Mouse (Mus musculus): ENCODE data around the gene Ripor2.

The Ripor2 gene

DNA sequence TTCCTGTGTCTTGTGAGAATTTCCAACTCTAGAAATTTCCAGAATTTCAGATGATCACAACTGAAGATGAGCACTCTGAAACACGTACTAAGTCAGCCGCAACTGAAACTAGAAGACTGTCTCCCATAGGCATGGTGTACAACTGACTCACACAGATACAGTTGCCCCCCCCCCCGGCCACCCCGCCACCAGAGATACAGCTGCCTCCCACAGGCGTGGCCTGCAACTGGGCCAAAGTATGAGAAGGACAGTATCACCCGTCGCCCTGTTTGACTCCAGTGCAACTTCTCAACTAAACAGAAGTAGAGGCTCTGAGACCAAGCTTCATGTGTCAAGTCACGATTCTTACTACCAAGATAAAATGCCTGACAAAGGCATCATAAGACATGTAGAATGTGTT is 1.2 kb upstream of the Ripor2 start:
- ATAC-seq (ENCODE audit: insufficient number of reproducible peaks, low FRiP score, low TSS enrichment), result no peak

DNA sequence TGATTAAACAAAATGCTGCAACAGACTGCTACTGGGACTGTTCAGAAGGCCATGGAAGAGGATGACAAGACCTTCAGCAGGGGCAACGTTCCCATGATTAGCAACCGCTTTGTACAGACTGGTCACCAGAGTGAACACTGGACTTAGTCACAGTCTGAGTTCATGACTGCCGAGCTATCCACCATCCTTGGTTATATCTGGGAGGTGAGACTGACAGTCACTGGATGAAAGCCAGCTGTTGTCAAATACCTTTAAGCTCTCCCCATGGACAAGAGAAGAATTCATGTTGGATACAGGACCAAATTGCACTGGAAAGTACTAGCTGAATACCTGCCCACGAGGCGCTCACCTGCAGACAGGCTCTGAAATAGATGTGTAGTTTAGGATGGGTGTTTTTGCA is 2.4 kb downstream of the Ripor2 start:
- ATAC-seq (ENCODE audit: insufficient number of reproducible peaks, low FRiP score, low TSS enrichment), result no peak

DNA sequence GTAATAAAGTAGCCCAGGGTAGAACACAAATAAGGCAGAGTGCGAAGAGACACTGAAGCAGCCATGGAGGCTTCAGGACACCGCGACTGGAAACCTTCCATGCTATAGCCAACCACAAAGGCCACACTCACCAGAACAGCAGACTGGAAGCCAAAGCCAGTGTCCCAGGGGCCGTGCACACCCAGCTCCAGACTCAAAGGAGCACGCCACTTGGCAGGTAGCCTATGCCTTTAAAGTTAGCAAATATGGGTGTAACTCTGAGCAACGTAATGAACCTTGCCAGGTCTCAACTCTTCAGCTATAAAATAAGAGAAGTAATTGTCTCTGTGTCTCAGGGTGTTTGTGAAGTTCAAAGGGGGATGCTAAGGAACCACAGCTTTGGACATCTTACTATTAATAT is 2.9 kb downstream of the Ripor2 start:
- no peak for ATAC-seq (ENCODE audit: insufficient number of reproducible peaks, low FRiP score, low TSS enrichment)

DNA sequence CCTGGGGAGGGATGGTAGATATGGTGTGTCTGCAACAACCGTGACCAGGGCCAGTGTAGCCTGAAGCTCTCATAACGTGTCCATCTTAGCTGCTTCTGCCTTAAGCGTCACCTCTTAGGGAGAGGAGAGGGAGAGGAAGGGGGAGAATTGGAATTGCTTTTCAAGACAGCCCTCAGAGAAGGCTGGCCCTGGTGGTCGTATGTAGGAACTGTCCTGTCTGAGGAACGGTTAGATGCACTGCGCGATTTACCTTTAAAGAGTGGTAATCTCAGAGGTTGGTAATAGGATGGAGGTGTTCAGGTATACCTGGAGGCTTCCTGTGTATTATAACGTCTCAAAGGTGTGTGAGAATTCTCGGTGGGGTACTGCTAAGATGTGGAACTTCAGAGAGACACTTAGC is 3.4 kb downstream of the Ripor2 start:
- ATAC-seq (ENCODE audit: insufficient number of reproducible peaks, low FRiP score, low TSS enrichment), result no peak

DNA sequence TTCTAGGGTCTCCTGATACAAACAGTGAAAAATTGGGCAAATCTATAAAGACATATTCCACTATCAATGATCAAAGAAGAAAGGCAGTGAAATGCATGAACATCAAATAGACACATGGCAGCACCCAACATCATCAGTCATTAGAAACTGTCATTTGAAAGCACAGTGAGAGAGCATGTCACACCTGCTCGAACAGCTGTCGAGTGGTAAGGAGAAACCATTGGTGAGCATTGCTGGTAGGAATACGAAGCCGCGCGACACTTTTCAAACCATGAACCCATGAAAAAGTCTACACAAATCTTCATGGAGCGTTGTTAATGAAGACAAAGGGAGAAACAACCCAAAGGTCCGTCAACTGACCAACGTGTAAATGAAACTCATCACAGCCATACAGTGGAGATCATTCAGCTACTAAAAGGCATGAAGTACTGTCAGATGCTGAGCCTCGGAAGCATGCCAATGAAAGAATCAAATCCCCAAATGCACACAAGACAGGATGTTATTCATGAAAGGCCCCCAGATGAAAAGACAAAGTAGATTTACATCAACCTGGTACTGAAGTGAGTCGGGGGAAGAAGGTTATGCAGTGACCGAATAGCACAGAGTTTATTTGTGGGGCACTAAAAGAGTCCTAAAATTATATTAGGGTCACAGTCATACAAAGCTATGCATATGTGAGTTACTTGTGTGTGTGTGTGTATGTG is 5.4 kb downstream of the Ripor2 start:
- ATAC-seq (ENCODE audit: insufficient number of reproducible peaks, low FRiP score, low TSS enrichment), result no peak

DNA sequence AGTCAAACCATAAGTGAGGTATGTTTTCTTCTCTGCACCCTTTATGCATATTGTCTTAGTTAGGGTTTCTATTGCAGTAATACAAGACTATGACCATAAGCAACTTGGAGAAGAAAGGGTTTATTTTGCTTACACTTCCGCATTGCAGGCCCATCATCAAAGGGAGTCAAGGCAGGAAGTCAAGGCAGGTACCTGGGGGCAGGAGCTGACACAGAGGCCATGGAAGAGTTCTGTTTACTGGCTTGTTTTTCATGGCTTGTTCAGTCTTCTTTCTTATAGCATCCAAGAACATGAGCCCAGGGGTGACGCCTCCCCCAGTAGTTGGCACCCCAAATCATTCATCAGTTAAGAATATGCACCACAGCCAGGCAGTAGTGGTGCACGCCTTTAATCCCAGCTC is 6.6 kb downstream of the Ripor2 start:
- no peak for ATAC-seq (ENCODE audit: insufficient number of reproducible peaks, low FRiP score, low TSS enrichment)

DNA sequence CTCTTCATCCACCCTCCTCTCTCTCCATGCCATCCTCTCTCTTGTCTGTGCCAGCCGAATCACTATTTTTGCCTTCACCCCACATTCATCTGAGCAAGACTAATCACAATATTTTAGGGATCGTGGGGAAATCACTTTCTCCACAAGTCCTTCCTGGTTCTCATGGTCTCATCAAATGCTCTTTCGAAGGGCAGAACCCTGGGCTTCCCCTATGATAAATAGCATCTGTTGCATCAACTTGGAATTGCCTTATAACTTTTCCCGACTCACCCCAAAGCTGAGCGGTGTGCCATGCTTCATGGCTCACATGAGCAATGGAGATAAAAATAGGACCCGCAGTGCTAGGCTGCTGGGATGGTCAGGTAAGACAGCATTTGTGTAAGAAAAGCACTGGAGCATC is 9.7 kb downstream of the Ripor2 start:
- ATAC-seq (ENCODE audit: insufficient number of reproducible peaks, low FRiP score, low TSS enrichment), result no peak

DNA sequence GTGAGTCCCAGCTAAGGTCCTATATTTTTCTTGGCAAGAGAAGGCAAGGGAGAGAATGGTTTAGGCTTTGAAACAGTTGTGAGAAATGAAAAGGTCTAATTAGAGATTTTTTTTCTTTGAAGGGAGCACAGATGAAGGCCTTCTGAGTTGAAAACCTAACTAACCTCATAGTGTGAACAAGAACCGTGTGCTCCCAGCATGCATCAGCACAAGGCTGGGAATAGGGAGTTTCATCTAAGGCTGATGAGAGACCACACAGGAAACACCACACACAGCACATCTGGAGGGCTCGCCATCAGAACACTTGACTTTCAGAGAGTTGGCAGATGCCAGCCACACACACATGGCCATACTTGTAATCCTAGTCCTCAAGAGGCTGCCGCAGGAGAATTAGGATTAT is 12.3 kb downstream of the Ripor2 start:
- ATAC-seq (ENCODE audit: insufficient number of reproducible peaks, low FRiP score, low TSS enrichment), result no peak

DNA sequence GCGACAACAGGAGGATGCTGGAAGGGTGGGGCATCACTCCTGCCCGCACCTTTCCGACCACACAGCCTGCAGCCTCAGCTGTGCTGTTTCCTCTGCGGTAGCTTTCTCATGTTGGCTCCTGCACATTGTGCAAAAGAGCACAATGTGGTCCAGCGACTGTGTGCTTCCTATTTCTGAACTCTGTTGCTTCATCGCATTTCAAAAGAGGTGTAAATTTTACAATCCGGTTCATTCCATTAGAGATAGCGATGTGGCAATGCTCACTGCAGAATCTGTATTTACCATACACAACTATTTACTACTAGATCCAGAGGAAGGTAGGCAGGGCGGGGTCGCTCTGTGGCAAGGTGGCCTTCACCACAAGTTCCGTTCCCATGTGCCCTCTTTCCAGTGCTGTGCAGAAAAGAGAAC is 17.6 kb downstream of the Ripor2 start:
- no peak for ATAC-seq (ENCODE audit: insufficient number of reproducible peaks, low FRiP score, low TSS enrichment)

DNA sequence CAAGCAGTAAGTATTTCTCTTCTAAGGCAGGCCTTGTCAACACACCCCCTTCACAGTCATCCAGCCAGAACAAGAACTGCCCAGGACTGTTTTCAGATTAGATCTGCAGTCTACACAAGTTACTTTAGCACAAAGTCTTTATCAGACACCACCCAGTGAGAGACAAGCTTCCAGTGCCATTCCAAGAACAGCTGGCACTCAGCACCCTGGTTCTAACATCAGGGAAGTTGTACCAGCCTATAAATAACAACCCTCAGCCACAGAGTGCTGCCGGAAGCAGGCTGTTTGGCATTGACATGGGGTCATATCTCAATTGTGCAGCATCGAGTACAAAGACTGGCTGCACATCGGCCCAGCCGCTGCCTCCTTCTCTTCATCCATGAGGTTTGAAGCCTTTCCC is 21.0 kb downstream of the Ripor2 start:
- no peak for ATAC-seq (ENCODE audit: insufficient number of reproducible peaks, low FRiP score, low TSS enrichment)

DNA sequence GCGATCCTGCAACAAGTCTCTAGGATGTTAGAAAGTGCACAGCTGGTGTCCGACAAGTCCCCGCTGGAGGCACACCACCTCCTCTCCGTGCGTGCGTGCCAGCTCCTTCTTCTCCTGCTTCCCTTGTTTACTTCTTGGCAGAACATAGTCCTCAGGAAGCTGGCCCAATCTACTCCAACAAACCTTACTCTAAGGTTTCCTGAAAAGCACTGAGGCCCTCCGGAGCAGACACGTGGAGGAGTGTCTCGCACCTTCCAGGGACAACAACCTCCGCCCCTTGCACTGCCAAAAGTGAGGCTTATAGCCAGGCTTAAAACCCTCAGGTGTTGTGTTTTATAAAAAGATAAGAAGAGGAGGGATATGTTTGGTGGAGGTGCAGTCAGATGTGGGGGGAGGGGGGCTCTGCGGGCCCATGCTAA is 21.6 kb downstream of the Ripor2 start:
- no peak for ATAC-seq (ENCODE audit: insufficient number of reproducible peaks, low FRiP score, low TSS enrichment)

DNA sequence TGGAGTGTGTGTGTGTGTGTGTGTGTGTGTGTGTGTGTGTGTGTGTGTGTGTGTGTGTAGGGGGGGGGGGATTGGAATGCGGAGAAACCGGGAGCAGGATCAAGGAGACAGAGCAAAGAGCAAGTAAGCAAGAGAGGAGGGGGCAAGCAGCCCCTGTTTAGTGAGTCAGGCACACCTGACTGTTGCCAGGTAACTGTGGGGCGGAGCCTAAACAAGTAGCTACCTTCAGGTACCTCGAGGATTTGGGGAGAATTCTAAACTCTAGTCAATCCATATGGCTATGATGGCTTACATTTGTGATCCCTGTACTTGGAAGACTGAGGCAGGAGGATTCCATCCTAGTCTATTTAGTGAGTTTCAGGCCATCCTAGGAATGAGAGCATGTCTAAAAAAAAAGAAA is 22.1 kb downstream of the Ripor2 start:
- no peak for ATAC-seq (ENCODE audit: insufficient number of reproducible peaks, low FRiP score, low TSS enrichment)

DNA sequence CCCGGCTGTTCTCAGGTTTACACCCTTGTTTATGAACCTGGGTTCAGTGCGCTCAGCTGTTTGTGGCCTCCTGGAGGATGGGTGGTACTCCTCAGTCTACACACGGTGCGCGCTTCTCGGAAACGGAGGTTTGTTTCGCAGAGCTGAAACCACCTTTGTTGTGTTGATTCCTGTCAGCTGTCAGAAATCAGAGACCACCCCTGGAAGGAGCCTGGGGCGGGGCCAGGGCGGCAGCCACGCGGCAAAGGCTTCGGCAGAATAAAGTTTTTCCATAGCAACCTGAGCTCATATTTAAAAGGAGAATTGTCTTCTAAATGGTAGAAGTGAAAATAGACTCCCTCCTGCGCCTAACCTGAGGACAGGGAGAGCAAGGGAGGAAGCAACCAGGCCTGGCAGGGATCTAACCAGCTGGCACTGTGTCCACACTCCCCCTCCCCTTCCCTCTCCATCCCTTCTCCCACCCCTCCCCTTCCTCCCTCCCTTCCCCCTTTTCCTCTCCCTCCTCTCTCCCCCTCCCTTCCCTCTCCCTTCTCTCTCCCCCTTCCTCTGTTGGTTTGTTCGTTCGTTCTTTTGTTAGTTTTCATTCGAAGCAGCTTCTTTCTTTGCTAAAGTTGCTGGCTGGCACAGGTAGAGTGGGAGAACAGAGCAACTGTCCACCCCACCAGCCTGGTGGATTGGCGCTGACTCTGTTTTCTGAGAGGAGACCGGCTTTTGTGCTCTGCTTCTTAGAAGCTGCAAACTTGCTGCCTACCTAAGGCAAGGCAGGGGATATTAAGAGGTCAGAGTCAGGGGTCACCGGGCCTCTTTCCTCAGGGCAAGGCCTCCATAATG is 23.0 kb downstream of the Ripor2 start:
- no peak for ATAC-seq (ENCODE audit: insufficient number of reproducible peaks, low FRiP score, low TSS enrichment)

DNA sequence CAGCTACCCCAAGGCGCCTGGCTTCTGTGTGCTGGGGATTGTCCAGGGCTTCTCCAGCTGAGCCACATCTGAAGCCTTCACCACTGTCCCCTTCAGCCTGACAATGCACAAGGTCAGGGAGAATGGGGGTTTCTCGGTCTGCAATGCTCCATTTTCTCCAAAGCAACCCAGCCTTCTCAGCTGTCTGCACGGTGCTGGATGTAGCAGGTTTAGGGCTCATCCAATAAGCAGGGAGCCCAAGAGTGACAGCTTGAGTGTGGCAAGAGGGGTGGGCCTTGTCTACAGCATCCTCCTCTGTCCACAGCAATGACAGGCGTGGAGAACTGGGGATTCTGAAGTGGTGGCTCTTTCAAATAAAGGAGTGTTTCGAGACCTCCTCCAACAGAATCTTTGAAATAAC is 23.8 kb downstream of the Ripor2 start:
- ATAC-seq (ENCODE audit: insufficient number of reproducible peaks, low FRiP score, low TSS enrichment), result no peak

DNA sequence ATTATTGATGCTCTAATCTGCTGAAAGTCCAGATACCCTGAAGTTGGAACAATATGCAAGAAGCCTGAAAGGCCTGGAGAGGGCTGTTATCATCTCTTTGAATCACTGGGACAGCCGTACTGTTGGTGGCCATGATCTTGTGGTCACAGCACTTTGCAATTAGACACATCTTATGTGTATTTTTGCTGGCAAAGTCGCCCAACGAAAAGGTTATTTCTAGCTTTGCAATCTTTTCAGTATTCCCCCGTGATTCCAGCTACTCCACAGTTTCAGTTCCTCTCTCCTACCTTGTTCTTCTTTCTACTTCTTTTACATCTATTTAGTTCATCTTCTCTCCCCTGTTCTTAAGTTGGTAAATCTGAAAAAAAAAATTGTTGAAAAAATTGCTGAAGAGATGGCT is 26.0 kb downstream of the Ripor2 start:
- ATAC-seq (ENCODE audit: insufficient number of reproducible peaks, low FRiP score, low TSS enrichment), result no peak

DNA sequence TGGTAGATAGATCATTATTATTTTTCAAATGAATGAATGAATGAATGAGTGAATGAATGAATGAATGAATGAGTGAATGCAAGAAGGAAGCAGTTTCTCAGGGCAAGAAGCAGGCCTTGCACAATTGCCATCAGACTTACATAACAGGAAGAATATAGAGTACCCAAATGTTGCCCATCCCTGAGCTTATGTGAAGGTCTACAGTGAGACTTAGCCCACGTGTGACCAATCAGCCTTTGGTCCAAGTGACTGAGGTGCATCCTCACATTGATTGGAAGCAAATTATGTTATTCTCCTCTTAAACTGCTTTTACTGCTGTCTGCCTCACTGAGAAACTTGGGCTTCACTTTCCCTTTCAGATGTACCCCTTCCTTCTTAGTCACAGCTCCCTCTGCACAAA is 26.7 kb downstream of the Ripor2 start:
- no peak for ATAC-seq (ENCODE audit: insufficient number of reproducible peaks, low FRiP score, low TSS enrichment)

DNA sequence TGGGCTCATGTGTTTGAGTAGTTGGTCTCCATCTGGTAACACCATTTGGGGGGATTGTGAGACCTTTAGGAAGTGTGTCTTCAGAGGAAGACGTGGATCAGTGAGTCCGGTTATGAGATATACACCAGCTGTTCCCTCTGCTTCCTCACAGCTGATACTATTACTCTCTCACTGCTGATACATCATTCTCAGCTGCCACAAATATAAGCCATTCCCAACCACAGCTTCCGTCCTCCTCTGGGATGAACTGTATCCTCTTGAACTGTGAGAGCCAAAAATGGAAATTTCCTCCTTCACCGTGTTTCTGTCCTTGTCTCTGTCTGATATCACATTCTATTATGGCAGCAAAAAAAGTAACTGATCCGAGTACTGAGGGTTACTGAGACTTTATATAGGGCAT is 28.9 kb downstream of the Ripor2 start:
- ATAC-seq (ENCODE audit: insufficient number of reproducible peaks, low FRiP score, low TSS enrichment), result no peak

DNA sequence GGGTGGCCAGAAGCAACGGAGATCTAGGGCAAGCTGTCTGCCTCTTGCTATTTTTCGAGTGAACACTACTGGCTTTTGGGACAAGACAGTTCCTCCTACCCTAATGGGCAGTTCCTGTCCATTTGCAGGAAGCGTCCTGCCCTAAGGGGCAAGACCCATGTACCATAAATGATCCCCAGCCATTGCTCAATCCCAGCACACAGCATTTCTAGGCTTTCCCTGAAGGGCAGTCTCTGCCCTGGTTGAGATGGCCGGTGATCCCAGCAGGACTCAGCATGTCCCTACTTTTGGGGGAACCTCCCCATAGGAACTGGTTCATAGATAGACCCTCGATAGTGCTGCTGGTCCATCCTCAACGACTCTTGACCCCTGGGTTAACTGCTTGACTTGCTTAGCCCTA is 31.0 kb downstream of the Ripor2 start:
- ATAC-seq (ENCODE audit: insufficient number of reproducible peaks, low FRiP score, low TSS enrichment), result no peak

DNA sequence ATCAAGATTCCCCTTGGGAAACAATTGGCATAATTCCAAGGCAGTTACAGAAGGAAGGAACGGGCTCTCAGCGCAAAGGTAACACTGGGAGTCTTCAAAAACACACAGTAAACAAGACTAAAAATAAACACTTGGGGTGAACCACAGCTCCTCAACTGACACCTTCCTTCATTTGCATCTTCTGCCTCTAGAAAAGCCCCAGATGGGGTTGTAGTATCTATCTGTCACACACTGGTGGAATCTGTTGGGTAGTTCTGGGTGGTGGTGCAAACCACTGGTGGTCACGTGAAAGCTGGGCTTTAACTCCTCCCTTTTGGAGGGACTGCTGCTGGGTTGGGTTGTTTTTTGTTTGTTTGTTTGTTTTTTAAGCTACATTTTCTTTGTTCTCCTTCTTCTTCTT is 31.4 kb downstream of the Ripor2 start:
- no peak for ATAC-seq (ENCODE audit: insufficient number of reproducible peaks, low FRiP score, low TSS enrichment)

DNA sequence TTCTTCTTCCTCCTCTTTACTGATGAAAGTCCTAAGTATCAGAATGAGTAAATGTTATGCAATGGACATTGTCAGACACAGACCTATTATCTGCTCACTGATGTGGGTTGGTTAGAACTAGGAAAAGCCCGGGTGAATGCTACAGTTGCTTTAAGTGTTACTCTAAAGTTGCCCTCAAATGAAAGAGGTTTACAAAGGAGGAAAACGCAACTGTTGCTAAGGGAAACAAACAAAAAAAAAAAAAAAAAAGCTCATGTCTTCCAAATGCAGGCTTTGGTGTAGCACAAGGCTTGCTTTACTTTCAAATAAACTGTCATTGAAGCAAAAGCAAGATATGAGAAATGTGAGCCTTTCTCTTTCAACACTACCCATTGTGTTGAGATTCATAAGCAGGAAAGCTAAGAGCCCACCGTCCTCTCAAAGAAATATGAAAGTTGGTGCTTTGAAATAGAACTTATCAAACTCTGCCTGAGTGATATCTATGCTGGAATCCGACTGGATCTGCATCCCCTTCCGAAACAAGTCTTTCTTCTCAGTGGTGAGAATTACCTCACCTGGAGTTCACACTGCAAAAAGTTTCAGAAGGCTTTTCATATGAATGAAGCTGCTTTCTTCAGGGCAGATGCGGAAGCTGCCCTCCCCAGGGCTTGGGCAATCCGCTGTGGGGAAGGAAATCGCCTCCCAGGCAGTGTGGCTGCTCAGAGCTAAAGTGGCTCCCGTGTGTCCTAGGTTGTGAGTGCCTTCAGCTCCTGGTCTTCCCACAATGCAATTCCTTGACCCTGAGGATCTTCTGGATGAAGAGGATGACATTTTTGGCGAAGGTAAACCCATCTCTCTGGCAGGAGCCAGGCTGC is 32.2 kb downstream of the Ripor2 start:
- no peak for ATAC-seq (ENCODE audit: insufficient number of reproducible peaks, low FRiP score, low TSS enrichment)

DNA sequence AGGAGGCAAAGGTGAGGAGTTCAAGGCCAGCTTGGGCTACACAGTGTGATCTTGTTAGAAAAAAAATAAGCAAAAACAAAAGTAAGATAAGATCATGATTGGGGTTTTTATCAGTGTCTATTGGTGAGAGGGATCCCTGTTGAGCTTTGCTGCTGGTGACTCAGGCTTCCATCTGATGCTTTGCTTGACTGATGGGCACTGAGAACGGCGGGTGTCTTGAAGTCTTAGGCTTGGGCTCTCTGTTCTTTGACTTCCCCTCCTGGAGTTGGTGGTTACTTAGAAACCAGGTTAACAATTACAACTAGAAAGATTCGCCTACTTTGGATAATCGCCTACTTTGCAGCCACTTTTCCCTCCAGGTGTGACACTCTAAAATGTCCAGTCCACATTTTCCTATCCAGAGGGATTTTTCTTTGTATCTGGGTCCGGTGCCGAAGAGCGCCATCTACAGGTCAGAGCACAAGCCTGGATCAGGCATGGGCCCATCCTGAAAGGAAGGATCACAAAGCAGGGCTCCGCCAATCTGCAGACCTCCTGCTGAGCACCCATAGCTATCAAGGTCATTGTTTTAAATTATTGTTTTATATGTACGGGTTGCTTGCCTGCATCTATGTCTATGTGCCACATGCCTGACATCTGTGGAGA is 34.1 kb downstream of the Ripor2 start:
- no peak for ATAC-seq (ENCODE audit: insufficient number of reproducible peaks, low FRiP score, low TSS enrichment)

Data from cerebellum, adult (tissue).